Mouse (Mus musculus) liver, adult 2 months (tissue): ENCODE measurements around the gene Fryl. TPM values are rescaled to one million over a fixed set of nuclear protein-coding genes. Genes with fewer than 3 reads are reported as not detected.
A peak's percentile ranks its signal among the peaks of the same experiment; 100 is the strongest.
"Not testable (repeated sequence)": the region's sequence is repeated elsewhere in the genome, so short reads cannot be mapped to it uniquely, and the experiment has no call there.

Experiments
- DNase-seq: peaks from one replicate; pipeline ENCODE4 v3.0.0-alpha.2; 2011; ENCODE audit warnings: low read depth, low spot score; ENCODE audit errors: extremely low read depth
- H3K27ac ChIP-seq: fragments of 200-500 bp; replicated peaks from 2 replicates; pipeline ENCODE4 v1.5.1; 2012; ENCODE audit warnings: low read depth, mild to moderate bottlenecking, control low read depth, inconsistent platforms, low read length; ENCODE audit not compliant: insufficient read depth
- H3K27me3 ChIP-seq: fragments of 200-500 bp; 2 replicates; pipeline ENCODE4 v1.6.1; 2012; ENCODE audit warnings: mild to moderate bottlenecking, moderate library complexity, low read length, inconsistent platforms; ENCODE audit not compliant: control insufficient read depth, insufficient read depth
- H3K36me3 ChIP-seq: fragments of 200-500 bp; 2 replicates; pipeline ENCODE4 v1.6.1; 2012; ENCODE audit warnings: low read length, inconsistent platforms; ENCODE audit not compliant: control insufficient read depth, insufficient read depth
- H3K4me1 ChIP-seq: fragments of 200-500 bp; 2 replicates; pipeline ENCODE4 v1.6.1; 2011; ENCODE audit warnings: low read length; ENCODE audit not compliant: control insufficient read depth, insufficient read depth
- H3K4me3 ChIP-seq: fragments of 200-500 bp; 2 replicates; pipeline ENCODE4 v1.5.1; 2011; ENCODE audit warnings: low read depth, mild to moderate bottlenecking, control low read depth, low read length, moderate library complexity; ENCODE audit not compliant: insufficient read depth
- H3K79me2 ChIP-seq: fragments of 200-500 bp; 2 replicates; pipeline ENCODE4 v1.6.1; 2012; ENCODE audit warnings: inconsistent platforms, mild to moderate bottlenecking, low read length, moderate library complexity; ENCODE audit not compliant: control insufficient read depth, insufficient read depth
- H3K9ac ChIP-seq: fragments of 200-500 bp; 2 replicates; pipeline ENCODE4 v1.6.1; 2012; ENCODE audit warnings: low read depth, mild to moderate bottlenecking, control low read depth, inconsistent platforms, low read length
- CTCF ChIP-seq: fragments of 200-500 bp; IDR thresholded peaks from 2 replicates; pipeline ENCODE4 v1.5.1; 2011; ENCODE audit warnings: low read depth, low read length, control low read depth
- POLR2A ChIP-seq: fragments of 200-500 bp; IDR thresholded peaks from 2 replicates; pipeline ENCODE4 v1.6.1; 2011; ENCODE audit warnings: low read length, control low read depth; ENCODE audit not compliant: insufficient read depth; ENCODE audit errors: extremely low read depth
- WGBS: fragments of 180-500 bp; shearing (Covaris S2); methylation state at CpG from one replicate; pipeline ENCODE4 v1.1.7; 2018; 5-methylcytosine and 5-hydroxymethylcytosine counted together
- polyA plus RNA-seq: library from polyadenylated mRNA; depleted of rRNA; stranded (reverse); fragments of >200 nt; gene quantifications from 2 replicates; pipeline ENCODE4 v1.2.3, GENCODE M21; 2012
- total RNA-seq: library from RNA; depleted of rRNA; stranded (reverse); fragments of >200 nt; gene quantifications from 2 replicates; pipeline ENCODE4 v1.2.3, GENCODE M21; 2014

The Fryl gene
- total and polyA plus RNA-seq, 2 experiments: 9.5 to 18.7 TPM

DNA sequence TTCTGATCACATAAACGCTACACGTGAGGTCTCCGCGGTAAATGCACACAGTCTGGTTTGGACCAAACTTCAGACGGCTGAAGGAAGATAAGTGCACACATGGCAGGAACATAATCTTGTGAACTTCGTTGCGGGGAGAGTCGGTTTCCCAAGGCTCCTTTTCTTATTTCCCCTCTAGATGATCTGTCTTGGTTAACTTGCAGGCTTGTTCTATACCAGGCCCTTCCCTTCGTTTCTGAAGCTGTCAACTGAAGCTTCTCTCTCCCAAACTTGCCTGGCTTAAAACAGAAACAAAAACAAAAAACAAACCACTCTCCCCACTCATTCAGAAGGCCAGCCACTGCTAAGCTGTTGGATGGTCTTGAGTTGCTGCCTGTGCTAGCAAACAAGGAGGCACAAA lies 241.7 kb downstream of the Fryl start:
- WGBS: 73% methylated on average over 9 of the region's 9 CpGs
- Histone ChIP-seq H3K27ac (no peak overlapping the region), H3K36me3 (no peaks in the 10 kb centered on the region), H3K79me2 (no peaks in the 10 kb centered on the region), H3K4me1 (no peaks in the 10 kb centered on the region), H3K4me3 (no peak overlapping the region), H3K9ac (no peak overlapping the region), H3K27me3 (peaks cover 11% of the 10 kb centered on the region)
- no peak for DNase-seq
- TF ChIP-seq CTCF: no peak
- no peak for TF ChIP-seq POLR2A

DNA sequence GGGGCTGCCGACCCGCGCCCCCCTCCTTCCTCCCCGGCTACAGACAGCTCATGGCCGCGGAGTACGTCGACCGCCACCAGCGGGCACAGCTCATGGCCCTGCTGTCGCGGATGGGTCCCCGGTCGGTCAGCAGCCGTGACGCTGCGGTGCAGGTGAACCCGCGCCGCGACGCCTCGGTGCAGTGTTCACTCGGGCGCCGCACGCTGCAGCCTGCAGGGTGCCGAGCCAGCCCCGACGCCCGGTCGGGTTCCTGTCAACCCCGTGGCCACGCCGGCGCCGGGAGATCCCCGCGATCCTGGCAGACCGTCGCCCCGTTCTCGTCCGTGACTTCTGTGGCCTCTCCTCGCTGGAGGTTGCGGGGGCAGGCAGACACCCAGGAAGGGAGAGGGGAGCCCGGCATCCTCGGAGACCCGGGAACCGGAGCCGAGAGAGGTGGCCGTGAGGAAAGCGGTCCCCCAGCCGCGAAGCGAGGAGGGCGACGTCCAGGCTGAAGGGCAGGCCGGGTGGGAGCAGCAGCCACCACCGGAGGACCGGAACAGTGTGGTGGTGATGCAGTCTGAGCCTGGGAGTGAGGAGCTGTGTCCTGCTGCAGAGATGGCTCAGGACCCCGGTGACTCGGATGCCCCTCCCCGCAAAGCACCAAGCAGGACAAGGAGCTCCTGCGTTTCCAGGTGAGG lies 242.7 kb downstream of the Fryl start:
- not testable (repeated sequence) for H3K4me1 ChIP-seq, DNase-seq, H3K4me3 ChIP-seq, H3K27ac ChIP-seq, H3K79me2 ChIP-seq, H3K36me3 ChIP-seq, H3K9ac ChIP-seq
- WGBS: 3% methylated on average over 62 of the region's 65 CpGs
- peaks cover 11% of the 10 kb centered on the region for H3K27me3 ChIP-seq

DNA sequence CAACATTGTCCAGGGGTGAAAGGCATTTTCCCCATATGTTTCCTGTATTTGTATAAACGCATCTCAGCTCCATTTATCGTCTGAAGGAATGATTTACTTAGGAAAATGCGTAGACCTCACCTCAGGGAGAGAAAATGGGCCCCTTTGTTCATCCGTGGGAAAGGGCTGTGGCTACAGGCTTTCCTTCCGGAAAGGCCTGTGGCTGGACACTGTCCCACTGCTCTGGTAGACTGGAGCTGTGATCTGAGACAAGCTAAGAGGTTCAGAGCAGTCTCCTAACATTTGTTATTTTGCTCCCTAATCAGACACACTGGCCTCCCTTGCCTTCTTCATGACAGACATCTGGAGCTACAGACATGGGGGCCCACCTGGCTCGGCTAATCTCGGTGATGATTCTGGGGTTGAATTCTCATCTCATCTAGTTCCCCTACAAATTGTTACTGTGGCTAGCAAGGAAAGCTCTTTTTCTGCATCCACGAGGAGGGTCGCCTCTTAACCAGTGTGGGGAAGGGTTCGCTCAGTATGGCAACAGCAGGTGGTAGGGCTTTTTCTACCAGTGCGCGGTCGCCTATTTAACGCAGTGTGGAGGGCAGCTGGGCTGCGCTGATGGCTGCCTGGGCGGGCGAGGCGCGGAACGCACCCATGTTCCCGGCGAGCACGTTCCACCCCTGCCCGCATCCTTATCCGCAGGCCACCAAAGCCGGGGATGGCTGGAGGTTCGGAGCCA lies 243.4 kb downstream of the Fryl start:
- not testable (repeated sequence) for H3K4me3 ChIP-seq, H3K4me1 ChIP-seq, DNase-seq, H3K79me2 ChIP-seq, H3K36me3 ChIP-seq, H3K27ac ChIP-seq, H3K9ac ChIP-seq
- H3K27me3 ChIP-seq: peaks cover 11% of the 10 kb centered on the region
- WGBS: 35% methylated on average over 26 of the region's 27 CpGs

DNA sequence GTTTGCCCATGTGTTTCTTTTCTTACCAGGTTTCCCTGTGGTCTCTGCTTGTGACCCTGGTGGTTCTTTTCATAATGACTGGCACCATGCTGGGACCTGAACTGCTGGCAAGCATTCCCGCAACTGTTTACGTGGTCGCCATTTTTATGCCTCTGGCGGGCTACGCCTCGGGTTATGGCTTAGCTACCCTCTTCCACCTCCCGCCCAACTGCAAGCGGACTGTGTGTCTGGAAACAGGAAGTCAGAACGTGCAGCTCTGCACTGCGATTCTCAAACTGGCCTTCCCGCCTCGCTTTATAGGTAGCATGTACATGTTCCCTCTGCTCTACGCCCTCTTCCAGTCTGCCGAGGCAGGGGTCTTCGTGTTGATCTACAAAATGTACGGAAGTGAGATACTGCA lies 244.6 kb downstream of the Fryl start:
- H3K36me3 ChIP-seq, H3K9ac ChIP-seq, H3K4me3 ChIP-seq, H3K79me2 ChIP-seq, DNase-seq, H3K27ac ChIP-seq, H3K4me1 ChIP-seq: not testable (repeated sequence)
- WGBS: 86% methylated on average over 15 of the region's 16 CpGs
- peaks cover 20% of the 10 kb centered on the region for H3K27me3 ChIP-seq

DNA sequence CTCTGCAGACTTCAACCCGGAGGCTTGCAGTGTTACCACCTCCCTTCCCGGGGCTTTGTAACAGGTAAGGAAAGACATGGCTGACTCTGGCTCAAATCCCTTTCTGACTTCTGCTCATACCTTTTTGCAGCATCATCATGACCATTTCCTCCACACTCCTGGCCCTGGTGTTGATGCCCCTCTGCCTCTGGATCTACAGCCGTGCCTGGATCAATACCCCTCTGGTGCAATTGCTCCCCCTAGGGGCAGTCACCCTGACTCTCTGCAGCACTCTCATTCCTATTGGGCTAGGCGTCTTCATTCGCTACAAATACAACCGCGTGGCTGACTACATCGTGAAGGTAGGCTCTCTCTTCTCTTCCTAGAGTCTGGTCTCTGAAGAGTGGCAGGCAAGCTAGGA lies 248.2 kb downstream of the Fryl start:
- H3K27me3 ChIP-seq: peaks cover 14% of the 10 kb centered on the region
- H3K9ac ChIP-seq, H3K36me3 ChIP-seq, H3K4me3 ChIP-seq, H3K27ac ChIP-seq, H3K79me2 ChIP-seq, H3K4me1 ChIP-seq: not testable (repeated sequence)
- 25% methylated on average over 8 of the region's 8 CpGs for WGBS
- peak; percentile 32 for DNase-seq
- TF ChIP-seq CTCF: peak; percentile 72

DNA sequence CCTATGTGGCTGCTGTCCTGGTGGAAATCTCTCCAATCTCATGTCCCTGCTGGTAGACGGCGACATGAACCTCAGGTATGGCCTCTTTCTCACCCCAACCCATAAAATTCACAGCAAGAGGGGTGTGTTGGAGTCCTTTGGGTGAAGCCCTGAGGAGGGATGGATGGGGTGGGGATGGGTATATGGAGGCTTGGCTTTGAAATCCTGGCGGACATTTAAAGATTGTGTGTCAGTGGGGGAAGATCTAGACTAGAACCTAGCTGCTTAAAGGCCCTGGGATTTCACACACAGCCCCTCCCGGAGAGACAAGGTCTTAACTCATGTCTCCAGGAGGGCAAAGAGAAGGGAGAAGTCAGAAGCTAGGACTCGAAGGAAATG lies 248.8 kb downstream of the Fryl start:
- H3K27me3 ChIP-seq: peaks cover 12% of the 10 kb centered on the region
- 41% methylated on average over 5 of the region's 5 CpGs for WGBS
- H3K9ac ChIP-seq: no peak overlapping the region
- H3K36me3 ChIP-seq: no peaks in the 10 kb centered on the region
- TF ChIP-seq CTCF (no peak), POLR2A (no peak)
- no peaks in the 10 kb centered on the region for H3K79me2 ChIP-seq
- H3K27ac ChIP-seq: no peak overlapping the region
- H3K4me3 ChIP-seq: no peak overlapping the region
- DNase-seq: no peak
- 0 out of 2 replicates have a peak, but pooled peaks cover 4% of the 10 kb centered on the region for H3K4me1 ChIP-seq
